Mouse (Mus musculus): ENCODE results near the gene Pfas. TPM values are rescaled to one million over a fixed set of nuclear protein-coding genes. Genes with fewer than 3 reads are reported as not detected.
A peak's percentile ranks its signal among the peaks of the same experiment; 100 is the strongest.

Pfas gene
- total and polyA plus RNA-seq, 3 experiments: 63.5 to 149 (median 130) TPM

DNA sequence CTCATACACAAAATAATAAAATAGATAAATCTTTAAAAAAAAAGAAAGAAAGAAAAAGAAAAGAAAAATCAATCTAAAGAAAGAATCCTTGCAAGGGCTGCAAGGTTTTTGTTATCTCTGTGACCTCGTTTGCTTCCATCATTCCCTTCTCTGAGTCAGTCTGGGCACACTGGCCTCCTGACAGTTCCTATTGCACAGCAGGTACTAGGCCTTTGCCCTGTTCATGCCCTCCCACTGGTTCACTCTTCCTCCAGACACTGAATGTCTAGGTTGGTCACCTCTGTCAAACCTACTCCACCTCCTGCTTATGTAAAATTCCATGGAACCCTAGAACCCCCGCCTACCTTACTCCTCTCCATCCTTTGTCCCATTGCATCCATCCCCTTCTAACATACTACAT lies 63.0 kb downstream of the Pfas start:
- DNase-seq (ENCODE audit: low read depth, low spot score): no peak
- peaks cover 0 to 1% of the 10 kb centered on the region in 2 experiments; a peak in 3 of 4 replicates for H3K27me3 ChIP-seq (ENCODE audit: control insufficient read depth in 1 of 2, insufficient read depth in 2 of 2, low read length in 2 of 2)
- peaks cover 0 to 4% of the 10 kb centered on the region in 2 experiments; a peak in 1 of 4 replicates for H3K36me3 ChIP-seq (ENCODE audit: control insufficient read depth in 1 of 2, insufficient read depth in 2 of 2, low read length in 2 of 2)
- H3K4me3 ChIP-seq (ENCODE audit: control insufficient read depth in 1 of 2, insufficient read depth in 1 of 2, low read depth in 2 of 2, low read length in 2 of 2): no peak overlapping the region
- peaks cover 0 to 9% of the 10 kb centered on the region in 2 experiments; a peak in 2 of 4 replicates for H3K4me1 ChIP-seq (ENCODE audit: control insufficient read depth in 1 of 2, insufficient read depth in 2 of 2, low read length in 2 of 2)
- no peak for TF ChIP-seq MYB (IDR thresholded peaks at IDR 0.05; ENCODE audit: low read depth, low read length)
- TF ChIP-seq EP300 (IDR thresholded peaks at IDR 0.05; ENCODE audit: low read depth in 1 of 2, low read length in 2 of 2): no peak
- H3K9me3 ChIP-seq (replicated peaks; ENCODE audit: insufficient read depth, low read length): no peaks in the 10 kb centered on the region
- no peak overlapping the region for H3K9ac ChIP-seq (ENCODE audit: control insufficient read depth, low read depth, low read length, poor library complexity, severe bottlenecking)
- H3K79me2 ChIP-seq (ENCODE audit: control insufficient read depth, insufficient read depth, low read length, poor library complexity): no peaks in the 10 kb centered on the region
- H3K27ac ChIP-seq (ENCODE audit: control insufficient read depth, low read depth, low read length): no peak overlapping the region

DNA sequence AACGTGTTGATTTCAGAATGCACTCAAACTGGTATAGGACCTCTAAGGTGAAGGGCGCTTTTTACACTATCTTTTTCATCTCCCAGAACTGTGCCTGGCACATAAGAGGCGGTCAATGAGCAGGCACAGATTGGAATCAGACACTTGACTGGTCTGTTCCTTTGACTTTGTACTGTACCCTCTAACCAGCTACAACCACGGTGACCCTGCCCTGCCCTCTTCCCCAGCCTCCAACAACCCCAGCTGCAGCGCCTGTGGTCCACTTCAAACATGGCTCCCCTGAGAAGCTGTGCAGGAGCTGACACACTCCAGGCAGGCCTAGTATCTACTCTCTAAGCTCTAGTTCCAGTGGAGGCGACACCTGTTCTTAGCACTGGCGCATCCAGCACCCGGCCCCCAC lies 65.5 kb downstream of the Pfas start:
- TF ChIP-seq EP300 (IDR thresholded peaks at IDR 0.05; ENCODE audit: low read depth in 1 of 2, low read length in 2 of 2): no peak
- TF ChIP-seq TCF12 (IDR thresholded peaks at IDR 0.05; ENCODE audit: low read depth, low read length): no peak
- TF ChIP-seq UBTF (IDR thresholded peaks at IDR 0.05; ENCODE audit: borderline replicate concordance, insufficient read depth, low read depth, low read length): no peak
- TF ChIP-seq MAFK (IDR thresholded peaks at IDR 0.05; ENCODE audit: borderline replicate concordance, low read depth, low read length): no peak
- TF ChIP-seq KAT2A (conservative IDR thresholded peaks at IDR 0.05; ENCODE audit: low read depth, low read length): no peak
- no peak for TF ChIP-seq MAX (IDR thresholded peaks at IDR 0.05; ENCODE audit: low read length)
- no peak for TF ChIP-seq ZC3H11A (IDR thresholded peaks at IDR 0.05; ENCODE audit: low read depth, low read length)
- no peak for TF ChIP-seq NRF1 (IDR thresholded peaks at IDR 0.05; ENCODE audit: insufficient read depth, low read depth, low read length, poor library complexity, severe bottlenecking)
- TF ChIP-seq RAD21 (IDR thresholded peaks at IDR 0.05; ENCODE audit: low read depth, low read length): no peak
- DNase-seq (ENCODE audit: low read depth, low spot score): no peak
- Histone ChIP-seq H3K27ac (ENCODE audit: control insufficient read depth, low read depth, low read length) (no peak overlapping the region), H3K9ac (ENCODE audit: control insufficient read depth, low read depth, low read length, poor library complexity, severe bottlenecking) (no peak overlapping the region), H3K79me2 (ENCODE audit: control insufficient read depth, insufficient read depth, low read length, poor library complexity) (no peaks in the 10 kb centered on the region), H3K36me3 (ENCODE audit: control insufficient read depth in 1 of 2, insufficient read depth in 2 of 2, low read length in 2 of 2) (peaks cover 0 to 9% of the 10 kb centered on the region in 2 experiments; a peak in 1 of 4 replicates), H3K4me3 (ENCODE audit: control insufficient read depth in 1 of 2, insufficient read depth in 1 of 2, low read depth in 2 of 2, low read length in 2 of 2) (no peak overlapping the region), H3K4me1 (ENCODE audit: control insufficient read depth in 1 of 2, insufficient read depth in 2 of 2, low read length in 2 of 2) (peaks cover 0 to 15% of the 10 kb centered on the region in 2 experiments; a peak in 2 of 4 replicates), H3K27me3 (ENCODE audit: control insufficient read depth in 1 of 2, insufficient read depth in 2 of 2, low read length in 2 of 2) (no peaks in the 10 kb centered on the region), H3K9me3 (replicated peaks; ENCODE audit: insufficient read depth, low read length) (no peaks in the 10 kb centered on the region)

DNA sequence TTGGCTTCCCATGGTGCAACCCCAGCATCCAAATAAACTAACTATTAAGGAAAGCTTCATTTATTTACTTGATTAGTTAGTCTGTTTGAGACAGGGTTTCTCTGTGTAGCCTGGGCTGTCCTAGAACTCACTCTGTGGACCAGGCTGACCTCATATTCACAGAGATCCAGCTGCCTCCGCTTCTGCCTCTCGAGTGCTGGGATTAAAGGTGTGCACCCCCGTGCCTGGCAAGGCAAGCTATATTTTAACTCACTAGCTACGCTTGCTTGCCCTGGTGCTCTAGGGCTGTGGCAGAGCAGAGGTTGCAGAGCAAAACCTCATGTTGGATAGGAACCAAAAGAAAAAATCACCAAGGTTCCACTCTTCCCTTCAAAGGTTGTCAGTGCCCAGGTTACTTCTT lies 67.7 kb downstream of the Pfas start:
- Histone ChIP-seq H3K27me3 (ENCODE audit: control insufficient read depth in 1 of 2, insufficient read depth in 2 of 2, low read length in 2 of 2) (no peaks in the 10 kb centered on the region; a peak in 1 of 4 replicates), H3K9me3 (replicated peaks; ENCODE audit: insufficient read depth, low read length) (no peaks in the 10 kb centered on the region), H3K9ac (ENCODE audit: control insufficient read depth, low read depth, low read length, poor library complexity, severe bottlenecking) (peak overlapping the region; percentile 59; the same call in 1 of the 2 replicates), H3K79me2 (ENCODE audit: control insufficient read depth, insufficient read depth, low read length, poor library complexity) (no peaks in the 10 kb centered on the region), H3K27ac (ENCODE audit: control insufficient read depth, low read depth, low read length) (no peak overlapping the region), H3K4me1 (ENCODE audit: control insufficient read depth in 1 of 2, insufficient read depth in 2 of 2, low read length in 2 of 2) (peaks cover 0 to 11% of the 10 kb centered on the region in 2 experiments; a peak in 1 of 4 replicates), H3K36me3 (ENCODE audit: control insufficient read depth in 1 of 2, insufficient read depth in 2 of 2, low read length in 2 of 2) (peaks cover 0 to 9% of the 10 kb centered on the region in 2 experiments; a peak in 1 of 4 replicates), H3K4me3 (ENCODE audit: control insufficient read depth in 1 of 2, insufficient read depth in 1 of 2, low read depth in 2 of 2, low read length in 2 of 2) (peak overlapping the region in 1 of 2 experiments; percentile 80; a peak in 2 of 4 replicates)
- DNase-seq (ENCODE audit: low read depth, low spot score): no peak
- TF ChIP-seq CHD2 (IDR thresholded peaks at IDR 0.05; ENCODE audit: low read length) (no peak), TCF12 (IDR thresholded peaks at IDR 0.05; ENCODE audit: low read depth, low read length) (no peak), TBP (IDR thresholded peaks at IDR 0.05; ENCODE audit: low read depth, low read length) (0 out of 2 replicates have a peak, but pooled peaks have one; percentile 21), CHD1 (IDR thresholded peaks at IDR 0.05; ENCODE audit: low read depth, low read length) (no peak), NELFE (IDR thresholded peaks at IDR 0.05; ENCODE audit: low read depth, low read length) (no peak), NRF1 (IDR thresholded peaks at IDR 0.05; ENCODE audit: insufficient read depth, low read depth, low read length, poor library complexity, severe bottlenecking) (no peak), BHLHE40 (IDR thresholded peaks at IDR 0.05; ENCODE audit: borderline replicate concordance, low read depth, low read length) (no peak)

All from MEL (cell line).